Mouse (Mus musculus) heart, embryonic 14.5 days (tissue): ENCODE data around the gene Sorbs1. TPM values are rescaled to one million over a fixed set of nuclear protein-coding genes. Genes with fewer than 3 reads are reported as not detected.
A peak's percentile ranks its signal among the peaks of the same experiment; 100 is the strongest.

Experiments used
- ATAC-seq: fragments of 200-750 bp; cut with Nextera tagmentation; 2 replicates; pipeline ENCODE4 v1.8.0; 2017; ENCODE audit warnings: low read depth, moderate TSS enrichment; ENCODE audit not compliant: insufficient number of reproducible peaks, insufficient read depth, low FRiP score
- H3K27ac ChIP-seq, 2 experiments: fragments of 200-500 bp in 1 of 2; fragments of 300-500 bp in 1 of 2; sonication (generic) in 1 of 2; replicated peaks in 1 of 2; 2 replicates each; pipeline ENCODE4 v1.5.1; 2012 to 2014; ENCODE audit warnings: low read depth in 2 of 2, low read length in 2 of 2, control low read depth in 1 of 2, mild to moderate bottlenecking in 1 of 2, mixed read lengths in 1 of 2; ENCODE audit not compliant: control insufficient read depth in 1 of 2, insufficient read depth in 1 of 2
- H3K27me3 ChIP-seq: fragments of 300-500 bp; sonication (generic); 2 replicates; pipeline ENCODE4 v1.6.1; 2014; ENCODE audit warnings: mild to moderate bottlenecking, low read length, control low read depth; ENCODE audit not compliant: control insufficient read depth, insufficient read depth
- H3K36me3 ChIP-seq: fragments of 300-500 bp; sonication (generic); 2 replicates; pipeline ENCODE4 v1.6.1; 2014; ENCODE audit warnings: mild to moderate bottlenecking, control low read depth, low read length, mixed read lengths; ENCODE audit not compliant: control insufficient read depth, insufficient read depth
- H3K4me1 ChIP-seq, 2 experiments: fragments of 200-500 bp in 1 of 2; fragments of 300-500 bp in 1 of 2; sonication (generic) in 1 of 2; 2 replicates each; pipeline ENCODE4 v1.6.1; 2012 to 2014; ENCODE audit warnings: low read length in 2 of 2, control low read depth in 1 of 2, mixed read lengths in 1 of 2; ENCODE audit not compliant: control insufficient read depth in 2 of 2, insufficient read depth in 2 of 2
- H3K4me2 ChIP-seq: fragments of 300-500 bp; sonication (generic); 2 replicates; pipeline ENCODE4 v1.6.1; 2014; ENCODE audit warnings: mild to moderate bottlenecking, low read length
- H3K4me3 ChIP-seq, 2 experiments: fragments of 200-500 bp in 1 of 2; fragments of 300-500 bp in 1 of 2; sonication (generic) in 1 of 2; 2 replicates each; pipeline ENCODE4 v1.5.1; 2012 to 2014; ENCODE audit warnings: low read length in 2 of 2, mild to moderate bottlenecking in 2 of 2, control low read depth in 1 of 2, low read depth in 1 of 2, moderate library complexity in 1 of 2; ENCODE audit not compliant: control insufficient read depth in 1 of 2, insufficient read depth in 1 of 2
- H3K9ac ChIP-seq: fragments of 300-500 bp; sonication (generic); 2 replicates; pipeline ENCODE4 v1.6.1; 2014; ENCODE audit warnings: mild to moderate bottlenecking, low read length
- H3K9me3 ChIP-seq: fragments of 300-500 bp; sonication (generic); 2 replicates; pipeline ENCODE4 v1.6.1; 2016; ENCODE audit warnings: low read length, control low read depth; ENCODE audit not compliant: control insufficient read depth
- WGBS: fragments of 180-500 bp; shearing (Covaris S2); extraction: QIAGEN DNeasy Blood & Tissue Kit; methylation state at CpG from one replicate; pipeline ENCODE4 v1.1.7; 2014; 5-methylcytosine and 5-hydroxymethylcytosine counted together
- polyA plus RNA-seq: library from polyadenylated mRNA; unstranded; fragments of >200 nt; fragmentation: Nextera tagmentation; extraction: Ambion mirVana; gene quantifications from 2 replicates; pipeline ENCODE4 v1.2.1, GENCODE M21; 2014

Gene Sorbs1
- polyA plus RNA-seq, 1 experiment from 2014 or later: 109 TPM

DNA sequence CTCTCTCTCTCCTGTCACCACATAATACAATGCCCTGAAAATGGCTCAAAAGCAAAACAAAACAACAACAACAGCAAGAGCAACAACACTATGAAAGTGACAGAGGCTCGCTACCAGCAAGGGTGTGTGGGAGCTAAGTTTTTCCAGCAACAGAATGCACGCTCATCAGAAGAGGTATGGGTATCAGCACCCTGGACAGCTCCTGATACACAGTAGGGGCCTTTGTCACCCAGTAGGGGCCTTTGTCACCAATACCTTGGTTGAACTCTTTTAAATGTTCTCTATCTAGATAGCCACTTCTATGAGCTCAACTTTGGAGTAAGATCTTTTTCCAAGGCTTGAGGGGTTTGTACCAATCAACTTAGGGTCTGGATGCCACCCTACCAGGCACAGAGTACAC lies 138.9 kb downstream of the Sorbs1 start:
- WGBS: 89% methylated on average over 2 of the region's 2 CpGs
- Histone ChIP-seq H3K4me1 (peaks cover 35 to 56% of the 10 kb centered on the region in 2 experiments), H3K27ac (no peak overlapping the region)

GRCm38 (mm10) chr19:40372679-40373078 lies 140.9 kb downstream of the Sorbs1 start:
- 90% methylated on average over 5 of the region's 5 CpGs for WGBS
- no peak for ATAC-seq
- Histone ChIP-seq H3K4me2 (no peak overlapping the region), H3K4me1 (peaks cover 47 to 59% of the 10 kb centered on the region in 2 experiments), H3K27me3 (no peaks in the 10 kb centered on the region), H3K9me3 (no peaks in the 10 kb centered on the region), H3K27ac (no peak overlapping the region), H3K36me3 (peaks cover 36% of the 10 kb centered on the region), H3K9ac (no peak overlapping the region), H3K4me3 (no peak overlapping the region)

More for the DNA sequence above, 138.9 kb downstream of the Sorbs1 start:
- ATAC-seq: no peak
- Histone ChIP-seq H3K9ac (no peak overlapping the region), H3K27me3 (no peaks in the 10 kb centered on the region), H3K36me3 (peaks cover 30% of the 10 kb centered on the region), H3K4me3 (no peak overlapping the region), H3K4me2 (no peak overlapping the region), H3K9me3 (no peaks in the 10 kb centered on the region)

GRCm38 (mm10) chr19:40371866-40372265 lies 141.7 kb downstream of the Sorbs1 start:
- WGBS: 67% methylated on average over 4 of the region's 4 CpGs
- Histone ChIP-seq H3K36me3 (peaks cover 39% of the 10 kb centered on the region), H3K9me3 (no peaks in the 10 kb centered on the region), H3K4me1 (peaks cover 43 to 58% of the 10 kb centered on the region in 2 experiments), H3K9ac (peak overlapping the region; percentile 22; the same call in 1 of the 2 replicates), H3K27ac (peak overlapping the region in 1 of 2 experiments; percentile 90; a peak in 2 of 4 replicates), H3K4me3 (no peak overlapping the region), H3K27me3 (no peaks in the 10 kb centered on the region), H3K4me2 (no peak overlapping the region)
- no peak for ATAC-seq

DNA sequence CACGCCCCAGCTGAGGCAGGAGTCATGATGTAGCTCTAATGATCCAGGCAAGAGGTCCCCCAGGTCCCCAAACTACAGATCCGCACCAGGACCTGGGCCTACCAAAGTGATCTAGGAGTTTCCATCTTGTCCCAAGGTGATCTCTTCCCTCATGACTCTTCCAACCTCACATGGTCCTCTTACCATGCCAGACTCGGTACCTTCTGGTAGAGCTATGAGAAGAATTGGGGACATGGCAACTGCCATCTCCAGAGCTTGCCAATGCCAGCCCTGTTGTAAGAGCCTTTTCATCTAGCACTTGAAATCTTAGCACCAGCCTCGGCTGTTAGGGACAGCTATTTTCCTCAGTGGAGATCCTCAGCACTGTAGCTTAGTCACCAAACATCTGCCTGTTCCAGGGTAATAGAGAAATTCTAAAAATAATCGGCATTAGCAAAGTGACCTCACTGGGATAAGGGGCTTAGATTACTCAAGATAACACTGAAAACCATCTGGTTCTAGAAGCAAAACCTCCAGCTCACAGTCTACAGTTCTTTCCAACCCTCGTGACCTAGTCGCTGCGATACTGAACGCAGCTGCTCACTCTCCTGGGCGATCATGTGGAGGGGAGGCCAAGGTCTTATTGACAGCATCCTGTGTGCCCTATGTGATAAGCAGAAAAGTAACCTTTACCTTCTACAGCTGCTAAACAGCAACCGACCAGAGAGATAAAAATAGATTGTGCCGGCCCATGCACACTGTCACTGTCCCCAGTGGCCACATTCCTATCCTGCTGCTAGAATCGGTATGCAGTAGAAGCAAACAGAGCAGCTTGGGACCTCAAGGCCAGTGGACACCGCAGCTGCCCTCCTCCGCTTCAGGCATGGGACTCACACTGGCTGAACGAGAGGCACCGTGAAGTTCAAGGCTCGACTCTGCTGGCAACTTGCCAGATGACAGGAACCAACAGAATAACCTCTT lies 143.4 kb downstream of the Sorbs1 start:
- peaks cover 34% of the 10 kb centered on the region for H3K36me3 ChIP-seq

DNA sequence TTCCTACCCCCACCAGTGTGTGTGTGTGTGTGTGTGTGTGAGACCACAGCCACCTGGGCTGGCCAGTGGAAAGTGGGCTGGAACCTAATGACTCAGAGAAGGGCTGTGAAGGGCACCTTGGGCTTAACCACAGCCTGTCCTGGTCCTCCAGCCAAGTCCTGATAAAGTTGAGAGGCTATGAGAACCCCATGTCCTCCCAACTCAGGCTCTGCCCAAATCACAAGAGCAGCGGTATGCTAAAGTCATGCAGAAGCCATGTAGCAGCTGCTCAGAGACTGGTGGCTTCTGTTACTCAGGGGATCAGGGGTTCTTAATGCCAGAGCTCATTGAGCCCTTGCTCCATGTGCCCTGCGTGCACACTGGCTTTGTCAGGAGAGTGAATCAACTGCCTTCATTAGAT lies 145.1 kb downstream of the Sorbs1 start:
- peak overlapping the region; percentile 42; the same call in 1 of the 2 replicates for H3K9ac ChIP-seq
- peak; percentile 48 for ATAC-seq
- no peaks in the 10 kb centered on the region for H3K27me3 ChIP-seq
- no peak overlapping the region for H3K4me3 ChIP-seq
- H3K9me3 ChIP-seq: 0 out of 2 replicates have a peak, but pooled peaks cover 2% of the 10 kb centered on the region
- peak overlapping the region; percentile 90 for H3K27ac ChIP-seq
- peaks cover 48 to 68% of the 10 kb centered on the region in 2 experiments for H3K4me1 ChIP-seq
- peak overlapping the region; percentile 9; the same call in 1 of the 2 replicates for H3K4me2 ChIP-seq
- WGBS: 41% methylated on average over 2 of the region's 2 CpGs
- peaks cover 46% of the 10 kb centered on the region for H3K36me3 ChIP-seq

More for the DNA sequence above, 143.4 kb downstream of the Sorbs1 start:
- WGBS: 17% methylated on average over 18 of the region's 18 CpGs
- H3K4me1 ChIP-seq: peaks cover 44 to 68% of the 10 kb centered on the region in 2 experiments
- H3K4me3 ChIP-seq: no peak overlapping the region
- H3K27me3 ChIP-seq: no peaks in the 10 kb centered on the region
- H3K9me3 ChIP-seq: no peaks in the 10 kb centered on the region
- peak overlapping the region; percentile 90 for H3K27ac ChIP-seq
- peak overlapping the region; percentile 36 for H3K4me2 ChIP-seq
- peak overlapping the region; percentile 22; the same call in 1 of the 2 replicates for H3K9ac ChIP-seq
- ATAC-seq: peak; percentile 78

- Histone ChIP-seq H3K4me3 (no peak overlapping the region), H3K4me2 (peak overlapping the region; percentile 24), H3K9me3 (0 out of 2 replicates have a peak, but pooled peaks cover 3% of the 10 kb centered on the region), H3K4me1 (peaks cover 50 to 72% of the 10 kb centered on the region in 2 experiments), H3K27ac (peak overlapping the region; percentile 85 to 88), H3K9ac (peak overlapping the region; percentile 60), H3K27me3 (no peaks in the 10 kb centered on the region), H3K36me3 (peaks cover 44% of the 10 kb centered on the region)
- ATAC-seq: peak; percentile 42
- WGBS: 41% methylated on average over 11 of the region's 11 CpGs
Observed at GRCm38 (mm10) chr19:40366163-40366941, 147.2 kb downstream of the Sorbs1 start.

DNA sequence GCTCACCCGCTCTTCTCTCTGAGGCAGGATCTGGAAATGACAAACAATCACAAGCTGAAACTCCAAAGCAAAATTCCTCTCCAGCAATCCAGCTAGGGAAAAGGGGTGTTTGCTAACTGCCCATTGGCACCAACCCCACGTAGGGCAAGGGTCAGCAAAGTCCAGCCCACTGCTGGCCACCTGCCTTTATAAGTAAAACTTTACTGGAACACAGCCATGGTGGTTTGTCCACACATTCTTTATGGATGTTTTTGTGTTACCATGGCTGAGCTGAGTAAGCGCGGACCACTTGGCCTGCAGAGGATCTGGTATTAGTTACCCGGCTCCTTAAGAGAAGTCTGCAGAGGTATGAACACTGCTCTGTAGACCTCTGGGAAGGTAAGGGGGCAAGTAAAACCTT lies 148.4 kb downstream of the Sorbs1 start:
- Histone ChIP-seq H3K36me3 (peaks cover 53% of the 10 kb centered on the region), H3K27ac (peak overlapping the region in 1 of 2 experiments; percentile 42; a peak in 2 of 4 replicates), H3K9ac (no peak overlapping the region), H3K27me3 (no peaks in the 10 kb centered on the region), H3K4me2 (no peak overlapping the region), H3K4me1 (peaks cover 39 to 60% of the 10 kb centered on the region in 2 experiments), H3K9me3 (0 out of 2 replicates have a peak, but pooled peaks cover 3% of the 10 kb centered on the region), H3K4me3 (no peak overlapping the region)
- no peak for ATAC-seq
- 70% methylated on average over 5 of the region's 5 CpGs for WGBS
